Mouse (Mus musculus): ENCODE results near the gene Cfap97. TPM values are rescaled to one million over a fixed set of nuclear protein-coding genes. Genes with fewer than 3 reads are reported as not detected.

Cfap97 gene
- total and polyA plus RNA-seq, 3 experiments: 11.8 to 20.9 (median 14.4) TPM

GRCm38 (mm10) chr8:46236441-46237223 lies 85.1 kb downstream of the Cfap97 start (continued):
- TF ChIP-seq E2F4 (IDR thresholded peaks at IDR 0.05; ENCODE audit: insufficient replicate concordance, low read depth, low read length): no peak
- no peak for TF ChIP-seq JUN (IDR thresholded peaks at IDR 0.05; ENCODE audit: insufficient read depth, low read depth, low read length)
- no peak for TF ChIP-seq PAX5 (IDR thresholded peaks at IDR 0.05; ENCODE audit: low read length)
- TF ChIP-seq UBTF (IDR thresholded peaks at IDR 0.05; ENCODE audit: low read depth, low read length): no peak
- no peak for TF ChIP-seq ZKSCAN1 (IDR thresholded peaks at IDR 0.05; ENCODE audit: borderline replicate concordance, low read depth, low read length)

GRCm38 (mm10) chr8:46241568-46242374 lies 90.2 kb downstream of the Cfap97 start:
- H3K4me1 ChIP-seq (ENCODE audit: control insufficient read depth in 1 of 2, insufficient read depth in 2 of 2): peaks cover 2% of the 10 kb centered on the region in 2 experiments; a peak in 1 of 4 replicates
- no peak overlapping the region for H3K9ac ChIP-seq (ENCODE audit: insufficient read depth, low read depth)
- H3K27me3 ChIP-seq (replicated peaks): peaks cover 1% of the 10 kb centered on the region
- H3K79me2 ChIP-seq (replicated peaks; ENCODE audit: control insufficient read depth, extremely low read depth, insufficient read depth, poor library complexity, severe bottlenecking): no peaks in the 10 kb centered on the region
- no peaks in the 10 kb centered on the region for H3K36me3 ChIP-seq (replicated peaks in 1 of 2; ENCODE audit: control insufficient read depth in 1 of 2, insufficient read depth in 1 of 2, low read length in 1 of 2)
- dilution Hi-C loops (cut with MboI; ENCODE audit: extremely low pct_ligation_motif_present, extremely low pct_unique_long_range_greater_than_20kb, low sequenced_read_pairs) (no loop called here), in situ Hi-C loops (cut with MboI; ENCODE audit: low pct_ligation_motif_present, low pct_unique_long_range_greater_than_20kb, low sequenced_read_pairs) (no loop called here)
- H3K4me2 ChIP-seq (ENCODE audit: insufficient read depth, low read depth, poor library complexity, severe bottlenecking): no peak overlapping the region
- H3K9me3 ChIP-seq (replicated peaks; ENCODE audit: low read length): no peaks in the 10 kb centered on the region
- peak; percentile 83 for DNase-seq (ENCODE audit: extremely low read depth)
- H3K27ac ChIP-seq (ENCODE audit: insufficient read depth, low read depth): no peak overlapping the region
- H3K4me3 ChIP-seq (replicated peaks in 1 of 3; ENCODE audit: low read depth in 2 of 3, low read length in 2 of 3, poor library complexity in 1 of 3): no peak overlapping the region
- TF ChIP-seq MEF2A (IDR thresholded peaks at IDR 0.05; ENCODE audit: borderline replicate concordance, low read depth, low read length) (no peak), CHD2 (IDR thresholded peaks at IDR 0.05; ENCODE audit: low read length) (no peak), MAFK (IDR thresholded peaks at IDR 0.05; ENCODE audit: insufficient replicate concordance, low read length) (no peak), NELFE (IDR thresholded peaks at IDR 0.05; ENCODE audit: low read depth, low read length) (peak; percentile 65; the same call in 1 of the 2 replicates), ZC3H11A (IDR thresholded peaks at IDR 0.05; ENCODE audit: low read depth, low read length) (peak; percentile 71; the same call in 1 of the 2 replicates), PAX5 (IDR thresholded peaks at IDR 0.05; ENCODE audit: low read length) (no peak), RCOR1 (conservative IDR thresholded peaks at IDR 0.05; ENCODE audit: low read depth, low read length) (no peak), USF2 (conservative IDR thresholded peaks at IDR 0.05; ENCODE audit: low read depth, low read length) (no peak), RAD21 (IDR thresholded peaks at IDR 0.05; ENCODE audit: low read depth, low read length) (peak; percentile 96), ZMIZ1 (IDR thresholded peaks at IDR 0.05; ENCODE audit: low read depth, low read length) (no peak), TCF12 (IDR thresholded peaks at IDR 0.05; ENCODE audit: low read depth, low read length) (no peak), SMC3 (IDR thresholded peaks at IDR 0.05; ENCODE audit: low read depth, low read length) (peak; percentile 81), JUN (IDR thresholded peaks at IDR 0.05; ENCODE audit: insufficient read depth, low read depth, low read length) (no peak), CHD1 (IDR thresholded peaks at IDR 0.05; ENCODE audit: low read depth, low read length) (no peak), MYC (IDR thresholded peaks at IDR 0.05; ENCODE audit: low read depth, low read length) (peak; percentile 74; the same call in 1 of the 2 replicates), EP300 (IDR thresholded peaks at IDR 0.05; ENCODE audit: low read length) (no peak), JUND (conservative IDR thresholded peaks at IDR 0.05; ENCODE audit: low read depth, low read length) (peak; percentile 35; the same call in 1 of the 2 replicates), NRF1 (IDR thresholded peaks at IDR 0.05; ENCODE audit: low read depth, low read length) (no peak), ELF1 (IDR thresholded peaks at IDR 0.05; ENCODE audit: low read depth, low read length) (no peak), TBP (conservative IDR thresholded peaks at IDR 0.05; ENCODE audit: low read depth, low read length) (no peak), USF1 (IDR thresholded peaks at IDR 0.05; ENCODE audit: low read depth, low read length) (no peak), SIN3A (IDR thresholded peaks at IDR 0.05; ENCODE audit: low read length) (0 out of 2 replicates have a peak, but pooled peaks have one; percentile 36), CTCF (conservative IDR thresholded peaks at IDR 0.05 in 1 of 2, IDR thresholded peaks at IDR 0.05 in 1 of 2; ENCODE audit: low read depth in 2 of 2, low read length in 2 of 2) (peak; percentile 66 to 95), MXI1 (IDR thresholded peaks at IDR 0.05; ENCODE audit: low read depth, low read length) (0 out of 2 replicates have a peak, but pooled peaks have one; percentile 31), BHLHE40 (IDR thresholded peaks at IDR 0.05; ENCODE audit: low read depth, low read length) (0 out of 2 replicates have a peak, but pooled peaks have one; percentile 13), GABPA (IDR thresholded peaks at IDR 0.05; ENCODE audit: insufficient replicate concordance, low read depth, low read length) (no peak), ETS1 (conservative IDR thresholded peaks at IDR 0.05; ENCODE audit: low read depth, low read length) (no peak), POLR2AphosphoS2 (IDR thresholded peaks at IDR 0.05; ENCODE audit: low read depth, low read length) (no peak), MAZ (IDR thresholded peaks at IDR 0.05; ENCODE audit: low read depth, low read length) (peak; percentile 78; the same call in 1 of the 2 replicates), IRF4 (IDR thresholded peaks at IDR 0.05; ENCODE audit: low read depth, low read length) (peak; percentile 49; the same call in 1 of the 2 replicates)
